Mouse (Mus musculus) stomach, embryonic 16.5 days (tissue): ENCODE measurements around the gene Cenpp. TPM values are rescaled to one million over a fixed set of nuclear protein-coding genes. Genes with fewer than 3 reads are reported as not detected.
A peak's percentile ranks its signal among the peaks of the same experiment; 100 is the strongest.

Experiments
- ATAC-seq: fragments of 200-750 bp; cut with Nextera tagmentation; 2 replicates; pipeline ENCODE4 v1.8.0; 2017; ENCODE audit warnings: moderate number of reproducible peaks, moderate TSS enrichment; ENCODE audit not compliant: insufficient read depth, low FRiP score
- H3K27ac ChIP-seq: fragments of 300-500 bp; sonication (generic); 2 replicates; pipeline ENCODE4 v1.5.1; 2014; ENCODE audit warnings: low read length
- H3K27me3 ChIP-seq: fragments of 300-500 bp; sonication (generic); 2 replicates; pipeline ENCODE4 v1.6.1; 2014; ENCODE audit warnings: low read length, control low read depth, mixed read lengths; ENCODE audit not compliant: control insufficient read depth, insufficient read depth
- H3K36me3 ChIP-seq: fragments of 300-500 bp; sonication (generic); 2 replicates; pipeline ENCODE4 v1.6.1; 2014; ENCODE audit warnings: low read length; ENCODE audit not compliant: control insufficient read depth, insufficient read depth
- H3K4me1 ChIP-seq: fragments of 300-500 bp; sonication (generic); 2 replicates; pipeline ENCODE4 v1.6.1; 2014; ENCODE audit warnings: low read length, control low read depth, mixed read lengths; ENCODE audit not compliant: control insufficient read depth, insufficient read depth
- H3K4me2 ChIP-seq: fragments of 300-500 bp; sonication (generic); 2 replicates; pipeline ENCODE4 v1.6.1; 2014; ENCODE audit warnings: low read depth, low read length, mixed read lengths
- H3K4me3 ChIP-seq: fragments of 300-500 bp; sonication (generic); replicated peaks from 2 replicates; pipeline ENCODE4 v1.5.1; 2014; ENCODE audit warnings: mild to moderate bottlenecking, low read length
- H3K9ac ChIP-seq: fragments of 300-500 bp; sonication (generic); 2 replicates; pipeline ENCODE4 v1.6.1; 2014; ENCODE audit warnings: low read length
- H3K9me3 ChIP-seq: fragments of 300-500 bp; sonication (generic); replicated peaks from 2 replicates; pipeline ENCODE4 v1.6.1; 2016; ENCODE audit warnings: low read length, control low read depth; ENCODE audit not compliant: control insufficient read depth
- WGBS: fragments of 180-500 bp; shearing (Covaris S2); extraction: QIAGEN DNeasy Blood & Tissue Kit; methylation state at CpG from one replicate; pipeline ENCODE4 v1.1.7; 2014; 5-methylcytosine and 5-hydroxymethylcytosine counted together
- polyA plus RNA-seq: library from polyadenylated mRNA; unstranded; fragments of >200 nt; fragmentation: Nextera tagmentation; extraction: Ambion mirVana; gene quantifications from 2 replicates; pipeline ENCODE4 v1.2.1, GENCODE M21; 2015

Gene Cenpp
- polyA plus RNA-seq, 1 experiment from 2014 or later, result 23.4 TPM

- H3K4me1 ChIP-seq, result no peaks in the 10 kb centered on the region; the same call in 1 of the 2 replicates
- no peak overlapping the region for H3K27ac ChIP-seq
- ATAC-seq, result no peak
- no peaks in the 10 kb centered on the region for H3K36me3 ChIP-seq
- H3K4me2 ChIP-seq, result no peak overlapping the region
- no peaks in the 10 kb centered on the region for H3K9me3 ChIP-seq
- H3K27me3 ChIP-seq, result no peaks in the 10 kb centered on the region
- WGBS, result 80% methylated on average over 3 of the region's 3 CpGs
- no peak overlapping the region for H3K9ac ChIP-seq
- H3K4me3 ChIP-seq, result no peak overlapping the region
Observed at GRCm38 (mm10) chr13:49549616-49550015, 103.0 kb downstream of the Cenpp start.

GRCm38 (mm10) chr13:49547563-49548150 lies 104.9 kb downstream of the Cenpp start:
- H3K9ac ChIP-seq, result no peak overlapping the region
- no peaks in the 10 kb centered on the region for H3K27me3 ChIP-seq
- no peaks in the 10 kb centered on the region for H3K9me3 ChIP-seq
- peak overlapping the region; percentile 72 for H3K27ac ChIP-seq
- 61% methylated on average over 1 of the region's 1 CpGs for WGBS
- peaks cover 5% of the 10 kb centered on the region; the same call in 1 of the 2 replicates for H3K4me1 ChIP-seq
- no peak overlapping the region for H3K4me3 ChIP-seq
- no peaks in the 10 kb centered on the region for H3K36me3 ChIP-seq
- ATAC-seq, result no peak
- H3K4me2 ChIP-seq, result peak overlapping the region; percentile 31; the same call in 1 of the 2 replicates

GRCm38 (mm10) chr13:49546517-49546916 lies 106.1 kb downstream of the Cenpp start:
- Histone ChIP-seq H3K4me2 (peak overlapping the region; percentile 35), H3K4me3 (peak overlapping the region; percentile 16; the same call in 1 of the 2 replicates)

GRCm38 (mm10) chr13:49545646-49546045 lies 106.9 kb downstream of the Cenpp start:
- Histone ChIP-seq H3K4me1 (peaks cover 5% of the 10 kb centered on the region; the same call in 1 of the 2 replicates), H3K9ac (no peak overlapping the region), H3K27me3 (no peaks in the 10 kb centered on the region), H3K27ac (peak overlapping the region; percentile 72), H3K9me3 (no peaks in the 10 kb centered on the region), H3K4me2 (peak overlapping the region; percentile 35), H3K4me3 (peak overlapping the region; percentile 25), H3K36me3 (no peaks in the 10 kb centered on the region)
- 25% methylated on average over 3 of the region's 3 CpGs for WGBS
- peak; percentile 88 for ATAC-seq

More at GRCm38 (mm10) chr13:49546517-49546916, 106.1 kb downstream of the Cenpp start:
- Histone ChIP-seq H3K9ac (no peak overlapping the region), H3K9me3 (no peaks in the 10 kb centered on the region), H3K27me3 (no peaks in the 10 kb centered on the region), H3K4me1 (peaks cover 5% of the 10 kb centered on the region; the same call in 1 of the 2 replicates), H3K27ac (peak overlapping the region; percentile 72), H3K36me3 (no peaks in the 10 kb centered on the region)
- 44% methylated on average over 1 of the region's 1 CpGs for WGBS
- no peak for ATAC-seq

- Histone ChIP-seq H3K9me3 (no peaks in the 10 kb centered on the region), H3K36me3 (no peaks in the 10 kb centered on the region), H3K9ac (no peak within 1 kb of the TSS), H3K27me3 (no peaks in the 10 kb centered on the region), H3K4me1 (peaks cover 5% of the 10 kb centered on the region; the same call in 1 of the 2 replicates), H3K27ac (peak within 1 kb of the TSS; percentile 72), H3K4me3 (peak within 1 kb of the TSS; percentile 25), H3K4me2 (peak within 1 kb of the TSS; percentile 35; the same call in 1 of the 2 replicates)
- ATAC-seq, result peak; percentile 76; the same call in 1 of the 2 replicates
- WGBS, result 37% methylated on average over 3 of the region's 3 CpGs
Observed at GRCm38 (mm10) chr13:49544279-49544678, 108.3 kb downstream of the Cenpp start, which contains the start of gene Aspn. Aspn (plus strand) TSS chr13:49544443.

- peak overlapping the region; percentile 57 for H3K27ac ChIP-seq
- H3K9me3 ChIP-seq, result no peaks in the 10 kb centered on the region
- H3K4me1 ChIP-seq, result peaks cover 2% of the 10 kb centered on the region; the same call in 1 of the 2 replicates
- 59% methylated on average over 1 of the region's 1 CpGs for WGBS
- H3K27me3 ChIP-seq, result no peaks in the 10 kb centered on the region
- no peak overlapping the region for H3K4me3 ChIP-seq
- no peaks in the 10 kb centered on the region for H3K36me3 ChIP-seq
- H3K4me2 ChIP-seq, result no peak overlapping the region
- no peak overlapping the region for H3K9ac ChIP-seq
- ATAC-seq, result no peak
Observed at GRCm38 (mm10) chr13:49538693-49539092, 113.9 kb downstream of the Cenpp start.

- Histone ChIP-seq H3K27me3 (no peaks in the 10 kb centered on the region), H3K36me3 (no peaks in the 10 kb centered on the region), H3K4me1 (no peaks in the 10 kb centered on the region), H3K4me3 (no peak overlapping the region), H3K4me2 (no peak overlapping the region), H3K27ac (no peak overlapping the region), H3K9ac (no peak overlapping the region), H3K9me3 (no peaks in the 10 kb centered on the region)
- no peak for ATAC-seq
- 90% methylated on average over 1 of the region's 1 CpGs for WGBS
Observed at GRCm38 (mm10) chr13:49536946-49537345, 115.6 kb downstream of the Cenpp start.

GRCm38 (mm10) chr13:49530636-49531035 lies 121.9 kb downstream of the Cenpp start:
- no peaks in the 10 kb centered on the region for H3K4me1 ChIP-seq
- H3K27ac ChIP-seq, result no peak overlapping the region
- no peaks in the 10 kb centered on the region for H3K36me3 ChIP-seq
- WGBS, result 90% methylated on average over 4 of the region's 4 CpGs
- H3K27me3 ChIP-seq, result no peaks in the 10 kb centered on the region
- no peak overlapping the region; the same call in 1 of the 2 replicates for H3K9ac ChIP-seq
- ATAC-seq, result no peak
- no peaks in the 10 kb centered on the region for H3K9me3 ChIP-seq
- H3K4me2 ChIP-seq, result no peak overlapping the region
- no peak overlapping the region for H3K4me3 ChIP-seq

GRCm38 (mm10) chr13:49526235-49526634 lies 126.3 kb downstream of the Cenpp start:
- ATAC-seq, result no peak
- H3K4me1 ChIP-seq, result no peaks in the 10 kb centered on the region
- no peak overlapping the region for H3K9ac ChIP-seq
- no peaks in the 10 kb centered on the region for H3K9me3 ChIP-seq
- 69% methylated on average over 2 of the region's 2 CpGs for WGBS
- H3K4me3 ChIP-seq, result no peak overlapping the region
- H3K36me3 ChIP-seq, result no peaks in the 10 kb centered on the region
- no peak overlapping the region for H3K4me2 ChIP-seq
- H3K27me3 ChIP-seq, result no peaks in the 10 kb centered on the region
- H3K27ac ChIP-seq, result no peak overlapping the region
